Mouse (Mus musculus) frontal cortex, adult (tissue): ENCODE measurements at regions not wholly inside any gene's neighbourhood (a gene's known extent, or its start where the extent isn't known, plus 50 kb on each side); places are given as distances from the start of the nearest gene placed in this dataset.

Source experiments
- ATAC-seq: cut with Nextera tagmentation; 2 replicates; pipeline ENCODE4 v1.9.2; 2017; ENCODE audit warnings: mild to moderate bottlenecking, moderate library complexity, mixed read lengths; ENCODE audit not compliant: low TSS enrichment

GRCm38 (mm10) chr5:56943899-56944298 lies 773.9 kb upstream of the Pcdh7 start:
- no peak for ATAC-seq

- peak; percentile 90 for ATAC-seq
These were observed 764.8 kb upstream of the Pcdh7 start for GRCm38 (mm10) chr5:56952799-56953498.
